Mouse (Mus musculus) embryonic facial prominence, embryonic 10.5 days (tissue): ENCODE results near the gene Themis3. TPM values are rescaled to one million over a fixed set of nuclear protein-coding genes. Genes with fewer than 3 reads are reported as not detected.
"Not testable (repeated sequence)": the region's sequence is repeated elsewhere in the genome, so short reads cannot be mapped to it uniquely, and the experiment has no call there.

Experiments used
- DNase-seq: peaks from one replicate; pipeline ENCODE4 v3.0.0-alpha.2; 2017; ENCODE audit warnings: low spot score
- H3K27ac ChIP-seq: fragments of 300-500 bp; sonication (generic); replicated peaks from 2 replicates; pipeline ENCODE4 v1.5.1; 2016; ENCODE audit warnings: mild to moderate bottlenecking
- H3K27me3 ChIP-seq: fragments of 300-500 bp; sonication (generic); replicated peaks from 2 replicates; pipeline ENCODE4 v1.6.1; 2016; ENCODE audit warnings: low read depth, mild to moderate bottlenecking; ENCODE audit not compliant: poor library complexity, severe bottlenecking
- H3K36me3 ChIP-seq: fragments of 300-500 bp; sonication (generic); replicated peaks from 2 replicates; pipeline ENCODE4 v1.6.1; 2016; ENCODE audit warnings: mild to moderate bottlenecking, moderate library complexity
- H3K4me1 ChIP-seq: fragments of 300-500 bp; sonication (generic); 2 replicates; pipeline ENCODE4 v1.6.1; 2016
- H3K4me3 ChIP-seq: fragments of 300-500 bp; sonication (generic); 2 replicates; pipeline ENCODE4 v1.5.1; 2016; ENCODE audit warnings: mild to moderate bottlenecking, moderate library complexity
- H3K9me3 ChIP-seq: fragments of 300-500 bp; sonication (generic); 2 replicates; pipeline ENCODE4 v1.6.1; 2016; ENCODE audit warnings: mild to moderate bottlenecking
- WGBS: fragments of 180-500 bp; shearing (Covaris S2); methylation state at CpG from one replicate; pipeline ENCODE4 v1.1.7; 2016; 5-methylcytosine and 5-hydroxymethylcytosine counted together
- polyA plus RNA-seq: library from polyadenylated mRNA; unstranded; fragments of >200 nt; fragmentation: Nextera tagmentation; extraction: Ambion mirVana; gene quantifications from 2 replicates; pipeline ENCODE4 v1.2.1, GENCODE M21; 2016

The Themis3 gene
- polyA plus RNA-seq, 1 experiment from 2014 or later: not detected

- Histone ChIP-seq H3K4me1 (peaks cover 12% of the 10 kb centered on the region), H3K27me3 (no peaks in the 10 kb centered on the region), H3K4me3 (no peak overlapping the region), H3K36me3 (no peaks in the 10 kb centered on the region), H3K27ac (no peak overlapping the region), H3K9me3 (no peaks in the 10 kb centered on the region)
- DNase-seq: no peak
- WGBS: 78% methylated on average over 5 of the region's 5 CpGs
Observed at GRCm38 (mm10) chr17:66523396-66523795, 71.0 kb downstream of the Themis3 start.

- H3K27ac ChIP-seq, H3K36me3 ChIP-seq, DNase-seq, H3K4me3 ChIP-seq, H3K9me3 ChIP-seq, H3K27me3 ChIP-seq: not testable (repeated sequence)
- 100% methylated on average over 1 of the region's 1 CpGs for WGBS
- H3K4me1 ChIP-seq: peaks cover 17% of the 10 kb centered on the region
Observed at GRCm38 (mm10) chr17:66522631-66523030, 71.8 kb downstream of the Themis3 start.

- peak within 1 kb of the TSS; percentile 93 for H3K27ac ChIP-seq
- peaks cover 24% of the 10 kb centered on the region for H3K4me1 ChIP-seq
- peaks cover 16% of the 10 kb centered on the region for H3K36me3 ChIP-seq
- peak; percentile 92 for DNase-seq
- no peaks in the 10 kb centered on the region for H3K27me3 ChIP-seq
- H3K4me3 ChIP-seq: peak within 1 kb of the TSS; percentile 100
- no peaks in the 10 kb centered on the region for H3K9me3 ChIP-seq
- WGBS: 9% methylated on average over 71 of the region's 71 CpGs
Observed at GRCm38 (mm10) chr17:66519554-66520553, 74.6 kb downstream of the Themis3 start, which contains the start of gene Rab12. TSS of gene Rab12 (minus strand) at chr17:66519729.

GRCm38 (mm10) chr17:66518877-66519553, 75.4 kb downstream of the Themis3 start:
- WGBS: under 1% methylated on average over 57 of the region's 57 CpGs
- Histone ChIP-seq H3K4me1 (peaks cover 24% of the 10 kb centered on the region), H3K27me3 (no peaks in the 10 kb centered on the region), H3K27ac (peak overlapping the region; percentile 93), H3K36me3 (peaks cover 23% of the 10 kb centered on the region), H3K4me3 (peak overlapping the region; percentile 100), H3K9me3 (no peaks in the 10 kb centered on the region)
- peak; percentile 42 for DNase-seq

- Histone ChIP-seq H3K4me1 (peaks cover 26% of the 10 kb centered on the region), H3K9me3 (no peaks in the 10 kb centered on the region), H3K27me3 (no peaks in the 10 kb centered on the region), H3K4me3 (no peak overlapping the region), H3K36me3 (peaks cover 40% of the 10 kb centered on the region), H3K27ac (no peak overlapping the region)
- no peak for DNase-seq
- WGBS: 91% methylated on average over 4 of the region's 4 CpGs
Observed at GRCm38 (mm10) chr17:66516953-66517352, 77.5 kb downstream of the Themis3 start.

GRCm38 (mm10) chr17:66514288-66514995, 80.0 kb downstream of the Themis3 start:
- WGBS: 92% methylated on average over 10 of the region's 10 CpGs
- no peak overlapping the region for H3K27ac ChIP-seq
- peaks cover 57% of the 10 kb centered on the region for H3K36me3 ChIP-seq
- peaks cover 30% of the 10 kb centered on the region for H3K4me1 ChIP-seq
- no peak for DNase-seq
- no peaks in the 10 kb centered on the region for H3K27me3 ChIP-seq
- H3K9me3 ChIP-seq: no peaks in the 10 kb centered on the region
- no peak overlapping the region for H3K4me3 ChIP-seq

- no peaks in the 10 kb centered on the region for H3K9me3 ChIP-seq
- no peaks in the 10 kb centered on the region for H3K27me3 ChIP-seq
- WGBS: 86% methylated on average over 15 of the region's 15 CpGs
- H3K27ac ChIP-seq: no peak overlapping the region
- peaks cover 74% of the 10 kb centered on the region for H3K36me3 ChIP-seq
- DNase-seq: no peak
- no peak overlapping the region for H3K4me3 ChIP-seq
- peaks cover 16% of the 10 kb centered on the region for H3K4me1 ChIP-seq
Observed at GRCm38 (mm10) chr17:66512202-66512956, 82.0 kb downstream of the Themis3 start.

- 56% methylated on average over 10 of the region's 10 CpGs for WGBS
- H3K36me3 ChIP-seq: peaks cover 74% of the 10 kb centered on the region
- H3K27ac ChIP-seq: no peak overlapping the region
Observed at GRCm38 (mm10) chr17:66510221-66510683, 84.2 kb downstream of the Themis3 start.

GRCm38 (mm10) chr17:66507049-66507954, 87.1 kb downstream of the Themis3 start:
- Histone ChIP-seq H3K36me3 (peaks cover 76% of the 10 kb centered on the region), H3K27me3 (no peaks in the 10 kb centered on the region), H3K27ac (no peak overlapping the region; the same call in 1 of the 2 replicates), H3K9me3 (no peaks in the 10 kb centered on the region), H3K4me1 (peaks cover 12% of the 10 kb centered on the region; the same call in 1 of the 2 replicates), H3K4me3 (no peak overlapping the region)
- WGBS: 92% methylated on average over 9 of the region's 9 CpGs
- DNase-seq: no peak

More at GRCm38 (mm10) chr17:66510221-66510683, 84.2 kb downstream of the Themis3 start:
- Histone ChIP-seq H3K4me3 (no peak overlapping the region), H3K27me3 (no peaks in the 10 kb centered on the region), H3K4me1 (peaks cover 12% of the 10 kb centered on the region; the same call in 1 of the 2 replicates), H3K9me3 (no peaks in the 10 kb centered on the region)
- peak; percentile 22 for DNase-seq

- WGBS: 91% methylated on average over 8 of the region's 8 CpGs
Observed at GRCm38 (mm10) chr17:66504964-66505363, 89.5 kb downstream of the Themis3 start.

More at GRCm38 (mm10) chr17:66504964-66505363, 89.5 kb downstream of the Themis3 start:
- Histone ChIP-seq H3K4me1 (no peaks in the 10 kb centered on the region), H3K27ac (no peak overlapping the region), H3K4me3 (no peak overlapping the region), H3K9me3 (no peaks in the 10 kb centered on the region), H3K27me3 (no peaks in the 10 kb centered on the region), H3K36me3 (peaks cover 84% of the 10 kb centered on the region)
- no peak for DNase-seq
